Mouse (Mus musculus) olfactory bulb, adult 2 months (tissue): ENCODE data around the gene Pgf.

ENCODE experiments used
- CTCF ChIP-seq: fragments of 200-500 bp; IDR thresholded peaks from 2 replicates; pipeline ENCODE4 v1.5.1; 2012; ENCODE audit warnings: low read depth, mild to moderate bottlenecking, low read length, moderate library complexity; ENCODE audit not compliant: insufficient read depth
- POLR2A ChIP-seq: fragments of 200-500 bp; IDR thresholded peaks from 2 replicates; pipeline ENCODE4 v1.6.1; 2012; ENCODE audit warnings: mild to moderate bottlenecking, low read depth, low read length, moderate library complexity; ENCODE audit not compliant: insufficient read depth

DNA sequence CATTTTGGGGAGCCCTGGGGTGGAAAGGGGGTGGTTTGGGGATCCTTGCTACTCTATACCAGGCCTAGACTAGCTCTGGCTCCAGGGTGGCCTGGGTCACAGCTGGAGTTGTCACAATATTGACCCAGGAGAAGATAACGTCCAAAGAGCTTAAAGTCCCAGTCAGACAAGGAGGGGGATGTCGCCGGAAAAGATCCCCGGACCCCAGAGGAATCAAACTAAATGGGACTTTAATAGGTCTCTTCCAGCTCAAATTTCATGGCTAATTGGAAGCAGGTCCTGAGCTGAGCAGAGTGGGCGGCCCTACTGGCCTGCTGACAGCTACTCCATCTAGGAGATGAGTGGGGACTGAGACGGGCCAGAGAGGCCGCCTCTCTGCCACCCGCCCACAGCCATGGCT is 20.3 kb upstream of the Pgf start:
- TF ChIP-seq CTCF: no peak
- TF ChIP-seq POLR2A: no peak
